Mouse (Mus musculus) left cerebral cortex, postnatal 10 days (tissue): Measurements from ENCODE around the gene Gm20696. TPM values are rescaled to one million over a fixed set of nuclear protein-coding genes. Genes with fewer than 3 reads are reported as not detected.

Experiments
- DNase-seq, 2 experiments: peaks; one replicate each; pipeline ENCODE4 v3.0.0; 2021 to 2022; ENCODE audit warnings: low spot score in 2 of 2, mixed read lengths in 1 of 2; ENCODE audit errors: extremely low spot score in 1 of 2
- intact Hi-C: fragments of 180-260 bp; cut with DNase I; formaldehyde crosslinking; loops from one replicate; pipeline ENCODE4 v1.15.1; 2025
- total RNA-seq, 2 experiments: library from RNA; stranded (reverse); gene quantifications; 2 replicates each; pipeline ENCODE4 v1.2.3; 2021

The Gm20696 gene
- total RNA-seq, 2 experiments from 2014 or later = 7.0 to 7.9 TPM

GRCm38 (mm10) chr6:99515667-99516199 is 150.9 kb downstream of the Gm20696 start:
- DNase-seq = no peak

DNA sequence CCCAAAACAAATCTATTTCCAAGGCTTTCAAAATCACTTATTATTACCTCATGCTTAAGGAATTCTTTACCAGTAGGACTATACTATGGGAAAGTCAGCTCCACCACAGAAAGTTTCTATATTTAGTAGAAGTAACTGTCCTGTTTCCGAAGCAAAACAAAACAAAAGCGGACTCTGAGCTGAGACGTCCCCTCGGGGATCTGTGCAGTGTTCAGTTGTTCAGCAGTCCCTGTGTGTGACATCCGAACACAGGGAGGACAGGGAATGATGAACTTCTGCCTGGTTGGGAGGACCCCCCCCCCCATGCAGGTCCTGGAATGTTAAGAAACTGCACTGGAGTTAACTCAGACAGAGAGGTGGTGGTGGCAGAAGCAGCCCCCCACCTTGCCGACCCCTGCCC is 154.7 kb downstream of the Gm20696 start:
- intact Hi-C loops = no loop called here
- no peak for DNase-seq

More at GRCm38 (mm10) chr6:99515667-99516199, 150.9 kb downstream of the Gm20696 start:
- intact Hi-C loops = no loop called here

GRCm38 (mm10) chr6:99509189-99509592 is 157.4 kb downstream of the Gm20696 start:
- intact Hi-C loops = no loop called here
- no peak for DNase-seq

DNA sequence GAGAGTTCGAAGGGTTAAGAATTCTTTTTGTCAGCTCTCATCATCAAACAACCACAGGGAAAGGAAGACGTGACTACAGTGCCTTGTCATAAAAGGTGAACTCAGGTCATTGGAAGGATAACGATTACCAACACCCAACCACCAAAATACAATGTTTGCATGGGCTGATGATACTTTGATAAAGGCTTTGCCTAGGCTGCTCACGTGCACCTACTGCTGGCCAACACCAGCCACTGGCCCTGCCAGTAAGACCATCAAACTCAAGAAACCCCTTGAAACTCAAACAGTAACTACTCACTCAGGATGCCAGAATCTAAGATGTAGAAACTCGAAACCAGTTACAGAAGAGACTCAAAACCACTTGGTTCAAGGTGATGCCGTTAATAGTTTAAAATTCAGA is 159.8 kb downstream of the Gm20696 start:
- DNase-seq = no peak
- intact Hi-C loops = no loop called here

DNA sequence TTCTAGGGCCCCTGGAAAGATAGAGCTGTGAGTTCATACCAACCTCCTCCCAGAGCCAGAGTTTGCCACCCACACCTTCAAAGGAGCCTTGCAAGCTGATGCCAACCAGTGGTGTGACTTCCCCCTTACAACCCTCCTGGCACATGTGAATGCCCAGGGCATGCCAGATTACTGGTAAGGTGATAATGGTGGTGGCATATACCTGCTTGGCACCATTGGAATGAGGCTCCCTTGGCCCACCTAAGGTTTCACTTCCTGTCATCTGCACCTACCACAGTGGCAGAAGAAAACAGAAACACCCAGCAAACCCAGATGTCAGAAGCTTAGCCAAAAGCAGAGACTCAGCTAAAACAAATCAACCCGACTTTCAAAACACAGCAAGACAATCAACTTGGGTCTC is 162.9 kb downstream of the Gm20696 start:
- DNase-seq = no peak
- intact Hi-C loops = no loop called here

DNA sequence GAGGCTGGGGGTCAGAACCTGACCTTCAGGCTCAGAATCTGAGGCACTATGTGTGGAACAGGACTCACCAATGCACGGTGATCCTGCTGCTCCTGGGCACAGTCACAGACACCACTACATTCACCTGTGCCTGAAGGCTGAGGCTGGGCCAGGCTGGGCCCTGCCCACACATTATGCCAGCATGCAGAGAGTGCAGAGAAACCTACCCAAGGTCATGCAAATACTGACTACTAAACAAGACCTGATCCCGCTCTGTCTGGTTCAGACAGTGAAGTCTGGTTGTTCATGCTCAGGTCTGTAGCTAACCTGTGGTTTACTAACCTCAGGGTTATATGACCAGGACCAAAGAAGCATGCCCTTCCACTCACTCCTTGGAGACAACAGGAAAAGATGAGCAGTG is 163.9 kb downstream of the Gm20696 start:
- intact Hi-C loops = no loop called here
- no peak for DNase-seq

DNA sequence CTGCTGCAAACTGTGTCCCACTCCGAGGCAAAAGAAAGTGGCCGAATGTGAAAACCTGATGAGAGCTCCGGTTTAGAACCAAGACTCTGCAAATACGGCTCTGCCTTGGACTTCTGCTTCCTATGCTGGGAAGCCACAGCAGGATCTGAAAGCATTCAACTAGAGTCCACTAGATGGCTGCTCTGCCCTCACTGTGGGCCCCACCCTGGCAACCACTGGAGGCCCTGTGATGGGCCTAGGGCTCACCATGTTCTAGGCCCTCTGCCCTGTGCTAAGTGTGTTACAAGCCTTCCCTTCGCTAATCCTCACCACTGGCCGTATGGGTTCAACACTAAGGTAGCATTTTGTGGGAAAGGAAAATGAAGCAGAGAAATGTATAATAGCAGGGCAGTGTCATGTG is 164.3 kb downstream of the Gm20696 start:
- intact Hi-C loops = no loop called here

DNA sequence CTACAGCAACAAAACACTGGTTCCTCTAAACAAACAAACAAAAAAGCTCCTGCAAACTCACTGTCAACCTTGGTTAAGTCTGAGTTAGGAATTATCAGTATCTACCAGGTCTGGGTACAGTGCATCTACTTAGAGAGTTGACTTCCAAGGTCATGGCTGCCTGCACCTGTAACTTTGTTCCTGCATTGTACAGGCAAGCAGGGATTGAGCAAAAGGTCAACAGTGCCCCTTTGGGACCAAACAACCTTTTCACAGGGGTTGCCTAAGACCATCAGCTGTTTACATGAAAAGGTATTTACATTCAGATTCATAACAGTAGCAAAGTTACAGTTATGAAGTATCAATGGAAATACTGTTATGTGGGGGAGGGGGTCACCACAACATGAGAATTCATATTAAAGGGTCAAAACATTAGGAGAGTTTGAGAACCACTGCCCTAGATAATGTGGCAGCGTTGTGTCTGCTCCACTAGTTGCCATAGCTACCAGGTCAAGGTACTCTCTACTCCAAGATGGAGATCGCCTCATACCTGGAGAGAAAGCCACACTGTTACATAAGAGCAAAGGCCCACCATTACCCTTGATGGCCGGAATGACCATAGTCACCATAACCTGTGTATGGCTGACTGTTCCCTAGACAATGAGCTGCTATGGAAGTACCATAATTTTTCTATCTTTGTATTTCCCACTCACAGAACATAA is 165.9 kb downstream of the Gm20696 start:
- DNase-seq = no peak
- intact Hi-C loops = no loop called here

More for the DNA sequence above, 164.3 kb downstream of the Gm20696 start:
- no peak for DNase-seq

- intact Hi-C loops = no loop called here
- DNase-seq = no peak
These were observed 168.5 kb downstream of the Gm20696 start for GRCm38 (mm10) chr6:99498082-99498481.

GRCm38 (mm10) chr6:99496114-99496513 is 170.5 kb downstream of the Gm20696 start:
- DNase-seq = no peak
- intact Hi-C loops = no loop called here

GRCm38 (mm10) chr6:99492937-99493336 is 173.7 kb downstream of the Gm20696 start:
- intact Hi-C loops = no loop called here
- no peak for DNase-seq

DNA sequence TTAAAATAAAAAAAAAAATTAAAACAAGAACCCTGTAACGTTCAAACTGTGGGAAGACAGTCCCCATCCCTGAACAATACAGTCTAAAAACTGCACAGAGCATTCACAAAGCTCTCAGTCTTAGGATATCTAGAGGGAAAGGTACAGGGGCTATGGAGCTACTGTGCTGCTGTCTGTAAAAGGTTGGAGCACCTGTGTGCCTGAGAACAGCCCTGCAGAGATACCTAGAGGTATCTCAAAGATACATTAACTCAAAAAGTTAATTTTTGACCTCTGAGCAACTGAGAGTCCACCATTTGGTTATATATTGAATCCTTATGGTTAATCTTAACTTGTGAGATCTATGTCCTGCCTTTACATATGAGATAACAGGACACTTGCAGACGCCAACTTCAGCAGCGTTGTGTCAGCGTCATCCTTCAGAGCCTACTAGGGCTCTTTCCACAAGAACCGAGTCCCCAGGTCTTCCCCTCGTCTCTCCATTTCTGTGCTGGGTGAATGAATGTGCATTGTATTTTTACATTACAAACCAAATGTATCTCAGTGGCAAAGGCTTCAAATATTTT is 174.5 kb downstream of the Gm20696 start:
- DNase-seq = no peak
- intact Hi-C loops = no loop called here

- no peak for DNase-seq
- intact Hi-C loops = no loop called here
These were observed 175.5 kb downstream of the Gm20696 start for GRCm38 (mm10) chr6:99491146-99491545.

- intact Hi-C loops = no loop called here
- DNase-seq = no peak
These were observed 176.5 kb downstream of the Gm20696 start for GRCm38 (mm10) chr6:99489900-99490648.

GRCm38 (mm10) chr6:99489423-99489822 is 177.2 kb downstream of the Gm20696 start:
- intact Hi-C loops = no loop called here
- no peak for DNase-seq

DNA sequence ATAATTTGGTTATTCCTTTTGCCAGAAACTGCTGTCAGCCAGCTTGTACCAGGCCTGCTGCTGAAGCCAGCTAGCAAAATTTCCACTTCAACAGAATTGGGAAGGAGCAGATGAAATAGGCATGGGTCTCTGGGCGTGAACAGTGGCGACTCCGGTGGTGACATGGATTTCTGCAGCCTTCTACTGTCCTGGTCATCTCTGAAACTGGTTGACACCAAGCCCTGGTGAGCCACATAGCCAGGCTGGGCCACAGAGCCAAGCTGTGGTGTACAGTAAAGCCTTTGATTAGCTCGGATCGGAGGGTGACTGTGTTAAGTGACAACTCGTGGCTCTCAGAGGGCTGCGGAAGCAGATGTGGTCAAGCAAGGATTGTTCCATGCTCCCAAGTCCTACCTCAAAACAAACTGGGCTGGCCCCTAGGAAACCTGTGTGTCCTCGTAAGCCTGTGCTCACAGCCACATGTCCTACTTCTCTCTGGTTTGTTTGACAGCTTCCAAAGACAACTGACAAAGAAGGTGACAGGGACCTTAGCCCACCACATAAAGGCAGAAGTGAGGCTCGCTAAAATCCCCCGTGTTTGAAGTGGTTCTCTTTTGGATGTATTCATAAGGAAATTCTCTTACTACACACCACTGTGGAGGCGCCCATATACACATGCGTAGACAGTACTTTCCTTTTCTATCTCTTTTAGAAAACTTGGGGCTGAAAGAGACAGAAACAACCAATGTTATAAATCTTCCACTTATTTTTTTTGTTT is 180.5 kb downstream of the Gm20696 start:
- intact Hi-C loops = no loop called here
- DNase-seq = peak in 1 of 2 experiments; percentile 37

DNA sequence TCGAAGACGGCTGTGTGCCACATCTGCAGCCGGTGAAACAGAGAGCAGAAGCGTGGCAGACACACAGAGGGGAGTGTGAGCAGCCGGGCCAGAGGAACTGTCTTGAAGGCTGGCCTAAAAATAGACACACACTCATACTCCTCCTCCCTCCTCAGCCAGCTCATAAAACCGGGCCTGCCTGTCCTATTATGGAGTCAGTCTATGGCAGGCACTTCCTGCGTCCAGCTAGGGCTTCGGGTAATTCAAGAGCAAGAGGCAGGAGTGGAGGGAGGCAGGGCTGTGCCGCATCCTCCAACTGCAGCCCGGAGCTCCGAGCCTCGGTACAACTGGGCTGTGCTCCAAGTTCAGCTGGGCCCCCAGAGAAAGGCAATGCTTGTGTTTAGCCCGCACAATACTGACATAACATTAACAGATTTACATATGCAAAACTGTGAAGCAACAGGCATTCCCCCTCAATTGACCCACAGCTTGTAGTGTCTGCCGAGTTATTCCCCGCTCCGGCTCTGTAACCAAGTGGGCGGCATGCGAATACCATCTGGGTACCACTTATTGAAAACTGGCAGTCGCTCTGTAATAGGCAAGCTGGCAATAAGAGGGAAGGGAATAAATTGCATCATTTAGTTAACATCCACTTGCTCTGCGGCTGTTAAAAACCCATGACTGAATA is 181.2 kb downstream of the Gm20696 start:
- intact Hi-C loops = no loop called here
- peak; percentile 67 to 74 for DNase-seq

GRCm38 (mm10) chr6:99484884-99485216 is 181.7 kb downstream of the Gm20696 start:
- DNase-seq = no peak
- intact Hi-C loops = no loop called here
